Mouse (Mus musculus) brain, embryonic 18.5 days (tissue): ENCODE measurements around the gene Ldlrad1.
A peak's percentile ranks its signal among the peaks of the same experiment; 100 is the strongest.

Source experiments
- DNase-seq: peaks from one replicate; pipeline ENCODE4 v3.0.0-alpha.2; 2012; ENCODE audit warnings: low read depth, low spot score

Gene Ldlrad1

GRCm38 (mm10) chr4:107208880-107209279, at the start of gene Ldlrad1:
Gene Ldlrad1, plus strand, starts transcription at chr4:107209180.
- DNase-seq: no peak

GRCm38 (mm10) chr4:107160181-107160580, 48.8 kb upstream of the Ldlrad1 start:
- DNase-seq: no peak

- no peak for DNase-seq
Measured at GRCm38 (mm10) chr4:107163341-107163740, 45.6 kb upstream of the Ldlrad1 start.

- DNase-seq: peak; percentile 66
Measured at GRCm38 (mm10) chr4:107163756-107164587, 45.0 kb upstream of the Ldlrad1 start.

GRCm38 (mm10) chr4:107166700-107167099, 42.3 kb upstream of the Ldlrad1 start:
- no peak for DNase-seq

GRCm38 (mm10) chr4:107167798-107168197, 41.2 kb upstream of the Ldlrad1 start:
- no peak for DNase-seq

- DNase-seq: no peak
Measured at GRCm38 (mm10) chr4:107177506-107177905, 31.5 kb upstream of the Ldlrad1 start.

- DNase-seq: peak; percentile 87
Measured at GRCm38 (mm10) chr4:107178182-107178829, 30.7 kb upstream of the Ldlrad1 start, which contains the start of gene Tmem59. Gene Tmem59, plus strand, starts transcription at chr4:107178399.

GRCm38 (mm10) chr4:107178830-107179490, 30.0 kb upstream of the Ldlrad1 start, which contains the start of gene Tceanc2:
Gene Tceanc2, minus strand, starts transcription at chr4:107179116.
- DNase-seq: no peak

- DNase-seq: no peak
Measured at GRCm38 (mm10) chr4:107179561-107179960, 29.4 kb upstream of the Ldlrad1 start.

- no peak for DNase-seq
Measured at GRCm38 (mm10) chr4:107180746-107181145, 28.2 kb upstream of the Ldlrad1 start.

GRCm38 (mm10) chr4:107181866-107182265, 27.1 kb upstream of the Ldlrad1 start:
- no peak for DNase-seq

- DNase-seq: no peak
Measured at GRCm38 (mm10) chr4:107182796-107183195, 26.2 kb upstream of the Ldlrad1 start.

GRCm38 (mm10) chr4:107183203-107183602, 25.8 kb upstream of the Ldlrad1 start:
- DNase-seq: no peak

- no peak for DNase-seq
Measured at GRCm38 (mm10) chr4:107185703-107186102, 23.3 kb upstream of the Ldlrad1 start.

GRCm38 (mm10) chr4:107193841-107194240, 15.1 kb upstream of the Ldlrad1 start:
- DNase-seq: no peak

- no peak for DNase-seq
Measured at GRCm38 (mm10) chr4:107196454-107196853, 12.5 kb upstream of the Ldlrad1 start.

GRCm38 (mm10) chr4:107198072-107198471, 10.9 kb upstream of the Ldlrad1 start:
- no peak for DNase-seq

- no peak for DNase-seq
Measured at GRCm38 (mm10) chr4:107201779-107202178, 7.2 kb upstream of the Ldlrad1 start.

- no peak for DNase-seq
Measured at GRCm38 (mm10) chr4:107203001-107203400, 6.0 kb upstream of the Ldlrad1 start.

- DNase-seq: no peak
Measured at GRCm38 (mm10) chr4:107207016-107207415, 2.0 kb upstream of the Ldlrad1 start.

- DNase-seq: no peak
Measured at GRCm38 (mm10) chr4:107210483-107211097, 1.6 kb downstream of the Ldlrad1 start.
